Mouse (Mus musculus) large intestine, adult 2 months (tissue): ENCODE data around the gene Ess2. TPM values are rescaled to one million over a fixed set of nuclear protein-coding genes. Genes with fewer than 3 reads are reported as not detected.
A peak's percentile ranks its signal among the peaks of the same experiment; 100 is the strongest.
"Not testable (repeated sequence)": the region's sequence is repeated elsewhere in the genome, so short reads cannot be mapped to it uniquely, and the experiment has no call there.

Experiments used
- DNase-seq: peaks from one replicate; pipeline ENCODE4 v3.0.0-alpha.2; 2012; ENCODE audit warnings: low read depth, low spot score
- WGBS: fragments of 180-500 bp; shearing (Covaris S2); methylation state at CpG from one replicate; pipeline ENCODE4 v1.1.7; 2018; 5-methylcytosine and 5-hydroxymethylcytosine counted together
- polyA plus RNA-seq: library from polyadenylated mRNA; depleted of rRNA; stranded (reverse); fragments of >200 nt; gene quantifications from 2 replicates; pipeline ENCODE4 v1.2.3, GENCODE M21; 2012; rRNA removed

Gene Ess2
- polyA plus RNA-seq: 12.1 and 17.4 TPM in 2 replicates

DNA sequence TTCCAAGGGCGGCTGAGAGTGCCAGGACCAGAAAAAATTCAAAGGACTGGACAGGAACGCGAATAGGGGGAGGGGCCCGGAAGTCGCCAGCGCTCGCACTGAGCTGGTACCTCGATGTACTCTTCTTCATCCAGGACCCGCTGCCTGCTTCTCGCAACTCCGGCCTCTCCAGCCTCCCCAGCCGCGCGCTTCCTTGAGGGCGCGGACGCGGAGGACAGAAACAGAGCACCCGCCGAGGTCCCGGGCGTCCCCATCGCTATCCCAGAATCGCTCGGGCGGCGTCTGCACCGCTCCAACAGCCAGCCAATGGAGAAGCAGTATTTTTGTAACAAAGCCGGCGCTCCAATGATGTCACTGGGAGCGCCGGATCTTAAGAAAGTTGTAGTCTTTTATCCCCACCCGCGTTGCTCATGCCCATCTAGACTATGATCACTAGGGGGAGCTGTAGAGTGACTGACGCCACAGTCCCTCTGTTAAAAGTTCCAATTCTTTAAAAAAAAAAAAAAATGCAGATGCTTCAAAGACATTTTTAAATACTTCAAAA, at the start of gene Ess2:
TSS of gene Ess2 (minus strand) at position 297 of the 544 bp plus-strand sequence.
- WGBS: under 1% methylated on average over 35 of the region's 35 CpGs
- peak; percentile 99 for DNase-seq

DNA sequence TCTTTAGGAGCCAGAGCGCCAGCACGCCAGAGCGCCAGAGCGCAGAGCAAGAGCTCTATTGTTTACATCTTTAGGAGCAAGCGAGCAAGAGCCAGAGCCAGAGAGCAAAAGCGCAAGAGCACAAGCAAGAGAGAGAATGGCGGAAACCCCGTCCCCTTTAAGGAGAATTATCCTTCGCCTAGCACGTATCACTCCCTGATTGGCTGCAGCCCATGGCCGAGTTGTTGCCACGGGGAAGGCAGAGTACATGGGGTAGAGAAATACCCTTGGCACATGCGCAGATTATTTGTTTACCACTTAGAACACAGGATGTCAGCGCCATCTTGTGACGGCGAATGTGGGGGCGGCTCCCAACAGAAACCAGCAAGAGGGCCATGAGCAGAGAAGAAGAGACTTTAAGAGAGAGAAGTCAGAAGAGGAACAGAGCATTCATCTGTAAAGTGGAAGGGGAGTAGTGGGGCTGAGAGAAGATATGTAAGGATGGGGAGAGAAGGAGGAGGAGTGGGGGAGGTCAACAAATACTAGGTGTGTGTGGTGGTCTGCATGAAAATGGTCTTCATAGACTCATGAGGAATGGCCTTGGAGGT, 45.0 kb upstream of the Ess2 start:
- DNase-seq: not testable (repeated sequence)
- WGBS: 96% methylated on average over 17 of the region's 17 CpGs

DNA sequence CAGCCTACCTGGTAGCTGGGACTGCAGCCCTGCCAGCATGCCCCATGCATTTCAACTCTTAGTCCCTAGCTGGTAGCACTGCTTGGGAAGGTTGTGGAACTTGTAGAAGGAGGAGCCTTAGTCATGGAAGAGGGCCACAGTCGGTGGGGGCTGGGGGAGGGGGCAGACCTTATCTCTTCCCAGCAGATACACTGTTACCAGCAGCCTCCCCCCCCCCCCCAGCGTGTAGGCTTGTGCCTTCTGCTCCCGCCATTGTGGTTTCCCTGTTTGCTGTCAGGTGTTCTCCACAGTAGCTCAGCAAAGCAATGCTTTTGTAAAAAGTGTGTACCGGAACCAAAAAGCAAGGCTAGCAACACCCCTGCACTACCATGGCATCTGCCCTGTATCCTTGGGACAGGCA, 40.5 kb upstream of the Ess2 start:
- DNase-seq: no peak
- 87% methylated on average over 4 of the region's 4 CpGs for WGBS

DNA sequence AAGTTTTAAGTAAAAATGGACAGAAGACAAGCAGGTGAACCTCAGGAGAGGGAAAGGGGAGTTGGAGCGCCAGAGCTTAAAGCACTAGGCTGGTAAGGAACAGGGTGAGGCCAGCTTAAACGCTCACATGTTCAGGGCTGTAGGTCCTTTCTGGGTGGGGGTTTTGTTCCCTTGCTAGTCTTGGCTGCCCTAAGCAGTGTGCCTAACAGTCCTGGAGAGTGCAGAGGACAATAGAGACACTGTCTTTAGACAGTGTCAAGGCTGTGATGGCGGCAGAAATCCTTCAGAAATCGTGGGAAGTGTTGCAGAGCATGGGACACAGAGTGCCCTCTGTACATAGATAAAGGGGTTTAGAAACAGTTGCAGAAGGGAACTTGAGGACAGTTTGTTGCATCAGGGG, 38.9 kb upstream of the Ess2 start:
- DNase-seq: no peak
- WGBS: 52% methylated on average over 4 of the region's 4 CpGs

DNA sequence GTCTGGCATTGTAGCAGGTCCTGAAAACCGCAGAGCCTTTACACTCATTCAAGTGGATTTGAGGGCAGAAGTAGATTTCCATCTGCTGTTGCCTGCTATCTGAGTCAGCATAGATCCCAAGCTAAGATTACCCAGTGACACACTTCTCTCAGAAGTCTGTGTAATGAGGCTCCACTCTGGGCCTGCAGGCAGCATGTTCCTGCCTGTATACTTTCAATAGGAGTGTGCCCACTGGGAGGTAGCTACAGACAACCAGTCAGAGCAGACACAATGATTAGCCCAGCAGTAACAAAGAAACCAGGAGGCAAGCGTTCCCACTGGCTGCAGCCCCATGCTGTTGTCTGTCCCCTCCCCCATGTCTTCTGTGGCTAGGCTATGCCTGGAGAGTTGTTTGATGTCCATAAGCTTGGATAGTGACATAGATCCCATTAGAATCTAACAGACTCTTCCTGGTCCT, 38.3 kb upstream of the Ess2 start:
- 66% methylated on average over 2 of the region's 2 CpGs for WGBS
- DNase-seq: no peak

DNA sequence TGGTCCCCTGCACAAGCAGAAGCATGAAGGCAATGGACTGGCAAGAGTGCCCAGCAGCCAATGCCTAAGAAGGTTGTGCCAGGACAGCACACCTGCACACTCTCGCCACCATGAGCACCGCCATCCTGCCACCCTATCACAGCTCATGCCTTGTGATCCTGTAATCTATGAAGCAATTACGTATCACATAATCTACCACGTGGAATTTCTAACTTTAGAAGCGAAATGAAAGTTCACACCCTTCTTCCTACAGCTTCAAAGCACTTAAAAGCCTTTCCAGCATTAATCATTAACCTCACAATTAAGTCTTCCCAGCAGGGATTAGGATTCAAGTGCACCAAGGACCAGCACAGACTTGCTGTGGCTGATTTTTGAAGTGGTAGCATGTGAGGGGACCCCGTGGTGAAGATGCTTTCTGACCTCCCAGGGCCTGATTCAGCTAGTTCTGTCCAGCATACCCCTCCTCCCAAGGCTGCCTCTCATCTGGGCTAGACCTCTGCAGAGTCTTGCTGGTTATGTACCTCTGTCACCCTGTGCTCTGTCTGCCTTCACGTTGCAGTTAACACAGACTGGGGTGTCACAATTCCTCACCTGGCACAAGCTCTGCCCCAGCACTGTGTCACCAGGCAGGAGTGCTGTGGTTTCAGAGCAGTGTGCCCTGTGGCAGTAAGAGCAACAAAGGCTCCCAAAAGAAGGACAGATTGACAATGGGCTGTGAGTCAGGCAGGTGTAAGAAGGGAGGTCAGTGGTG, 34.1 kb upstream of the Ess2 start:
- no peak for DNase-seq
- 23% methylated on average over 7 of the region's 7 CpGs for WGBS

DNA sequence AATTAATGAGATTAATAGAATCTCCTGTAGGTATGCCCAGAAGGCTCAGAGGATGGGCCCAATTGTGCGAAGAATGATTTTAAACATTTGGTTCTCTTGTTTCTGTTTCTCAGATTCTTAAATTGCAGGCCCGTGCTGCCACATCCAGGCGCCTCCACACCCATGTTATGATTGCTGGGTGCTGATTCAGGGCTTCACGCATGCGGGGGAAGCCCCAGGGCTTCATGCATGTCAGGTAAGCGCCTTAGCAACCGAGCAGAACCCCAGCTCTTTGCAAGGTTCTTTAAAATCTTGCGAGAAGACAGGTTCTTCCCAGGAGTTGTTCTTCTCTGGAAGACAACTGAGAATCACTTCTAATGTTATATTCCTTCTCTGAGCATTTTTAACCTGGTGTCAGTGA, 32.3 kb upstream of the Ess2 start:
- WGBS: 75% methylated on average over 8 of the region's 8 CpGs
- no peak for DNase-seq

DNA sequence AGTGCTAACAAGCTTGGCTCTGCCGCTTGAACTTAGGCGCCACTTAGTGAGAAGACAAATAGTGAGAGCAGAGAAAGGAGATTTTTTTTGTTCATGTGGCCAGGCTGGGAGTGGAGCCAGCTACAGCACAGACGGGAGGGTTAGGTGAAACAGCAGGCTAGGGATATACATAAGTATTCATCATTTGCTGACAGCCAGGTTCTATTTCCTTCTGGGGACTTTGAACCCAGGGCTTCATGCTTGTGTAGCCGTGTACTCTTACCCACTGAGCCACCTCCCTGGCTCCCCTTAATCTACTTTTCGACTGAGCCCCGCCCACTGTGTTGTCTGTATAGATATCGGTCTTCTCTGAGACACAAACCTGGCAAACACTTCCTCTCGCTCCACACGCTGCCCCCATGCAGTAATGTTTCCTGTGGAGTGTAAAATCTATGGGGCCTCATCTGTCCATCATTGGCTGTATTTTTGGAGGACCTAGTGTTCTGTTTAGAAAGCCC, 28.2 kb upstream of the Ess2 start:
- 16% methylated on average over 9 of the region's 9 CpGs for WGBS
- DNase-seq: no peak

DNA sequence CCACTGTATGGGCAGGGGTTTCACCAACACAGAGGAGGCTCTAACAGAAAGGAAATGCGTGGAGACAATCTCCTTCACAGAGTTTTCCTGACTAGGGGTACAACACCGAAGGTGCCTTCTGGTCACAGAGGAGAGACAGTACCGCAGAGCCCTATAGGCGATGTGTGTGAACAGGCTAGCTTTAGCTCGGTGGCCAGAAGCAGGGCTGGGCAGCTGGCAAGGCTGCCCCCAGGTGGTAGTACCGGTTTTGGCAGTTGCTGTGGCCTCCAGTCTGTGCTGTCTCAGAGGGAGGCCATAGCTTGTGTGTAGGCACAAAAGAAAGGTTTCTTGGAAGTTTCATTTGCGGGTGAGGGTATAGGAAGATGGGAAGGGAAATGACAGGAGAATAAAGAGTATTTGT, 27.7 kb upstream of the Ess2 start:
- 6% methylated on average over 7 of the region's 7 CpGs for WGBS
- DNase-seq: no peak

DNA sequence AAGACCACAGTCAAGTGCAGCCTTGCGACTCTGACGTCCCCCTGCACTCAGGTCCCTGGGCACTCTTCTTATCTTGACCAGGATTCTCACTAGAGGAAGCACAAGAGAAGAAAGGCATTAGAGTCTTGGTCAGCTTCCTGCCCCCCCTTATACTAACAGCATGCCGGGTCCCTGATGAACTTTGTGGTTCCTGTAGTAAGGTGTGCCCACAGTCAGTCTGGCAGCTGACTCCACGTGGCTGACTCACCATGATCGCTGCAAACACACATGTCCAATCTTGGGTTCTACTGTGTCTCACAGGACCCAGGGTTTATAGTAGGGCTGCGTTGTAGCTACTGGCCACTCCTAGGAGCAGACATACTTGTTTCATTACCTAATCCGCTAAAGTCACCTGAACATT, 27.0 kb upstream of the Ess2 start:
- 36% methylated on average over 7 of the region's 7 CpGs for WGBS

DNA sequence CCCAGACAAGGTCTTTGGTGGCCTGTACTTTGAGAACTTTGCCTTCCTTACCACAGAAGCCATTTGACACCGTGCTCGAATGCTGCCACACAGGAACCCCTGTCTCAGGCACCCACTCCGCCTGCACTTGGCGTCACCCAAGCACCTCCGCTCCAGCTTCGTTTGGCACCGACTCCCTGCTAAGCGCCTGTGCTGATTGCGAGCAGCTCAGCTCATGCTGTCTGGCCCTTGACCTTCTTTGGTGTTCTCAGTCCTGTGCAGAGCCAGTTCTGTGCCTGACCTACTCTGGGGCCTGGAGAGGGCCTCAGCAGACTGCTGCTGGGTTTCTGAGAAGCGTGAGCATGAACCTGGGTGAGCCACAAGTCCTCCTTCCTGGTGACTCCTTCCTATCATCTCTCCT, 25.6 kb upstream of the Ess2 start:
- WGBS: 89% methylated on average over 10 of the region's 10 CpGs
- DNase-seq: no peak

More for the DNA sequence above, 27.0 kb upstream of the Ess2 start:
- DNase-seq: no peak

DNA sequence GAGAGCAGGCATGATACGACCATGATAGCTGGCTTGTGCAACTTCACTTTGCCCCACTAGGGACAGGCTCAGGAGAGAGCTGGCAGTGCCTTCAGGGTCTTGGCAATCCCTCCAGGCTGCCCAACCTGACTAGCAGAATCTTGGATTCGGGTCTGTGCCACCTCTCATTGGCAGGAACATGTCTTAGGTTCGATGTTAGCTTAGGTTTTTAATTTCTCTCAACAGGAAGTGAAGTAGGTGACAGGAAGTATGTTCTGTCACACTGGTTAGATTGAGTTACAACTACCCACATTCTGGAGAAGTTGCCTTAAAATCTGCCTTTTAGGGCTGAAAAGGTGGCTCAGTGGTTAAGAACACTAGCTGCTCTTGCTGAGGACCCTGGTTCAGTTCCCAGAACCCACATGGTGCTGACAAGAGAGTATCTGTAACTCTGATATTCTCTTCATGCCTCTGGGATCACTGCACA, 23.3 kb upstream of the Ess2 start:
- no peak for DNase-seq
- WGBS: 47% methylated on average over 3 of the region's 3 CpGs

DNA sequence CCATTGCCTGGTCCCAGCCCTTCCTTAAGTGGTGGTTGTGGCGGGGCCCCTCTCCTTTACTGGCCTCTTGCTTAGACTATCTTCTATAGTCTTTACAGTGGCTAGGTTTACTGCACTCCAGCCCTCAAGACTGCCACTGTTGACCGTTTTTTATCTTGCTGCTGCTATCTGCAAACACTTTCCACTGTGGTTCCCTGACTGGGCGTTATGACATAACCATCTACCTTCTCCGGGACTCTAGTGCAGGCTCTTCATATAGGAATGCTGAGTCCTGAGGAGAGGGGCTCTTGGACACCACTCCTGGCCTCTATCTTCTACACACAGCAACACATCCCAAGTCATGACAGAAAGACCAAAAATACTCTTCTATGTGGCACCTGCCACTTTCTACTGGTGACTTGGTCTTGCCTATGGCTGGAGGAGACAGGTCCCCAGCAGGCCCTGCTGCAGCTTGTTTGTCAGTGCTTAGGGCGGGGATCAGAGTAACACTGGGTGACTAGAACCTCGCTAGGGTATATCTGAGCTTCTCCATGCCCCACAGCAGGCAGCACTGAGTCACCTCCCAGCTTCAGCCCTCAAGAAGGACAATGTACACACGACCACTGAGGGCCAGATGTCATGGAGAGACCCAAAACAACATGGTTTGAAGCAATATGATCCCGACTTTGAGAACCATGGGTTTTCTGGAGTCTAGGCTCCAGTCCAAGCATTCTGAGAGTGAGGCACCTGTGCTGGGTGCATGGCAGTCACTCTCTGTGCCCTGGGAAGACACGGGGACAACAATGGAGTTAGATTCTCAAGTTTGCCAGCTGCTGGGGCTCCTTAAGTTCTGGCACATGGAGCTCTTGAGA, 22.7 kb upstream of the Ess2 start:
- WGBS: 62% methylated on average over 9 of the region's 9 CpGs
- no peak for DNase-seq

DNA sequence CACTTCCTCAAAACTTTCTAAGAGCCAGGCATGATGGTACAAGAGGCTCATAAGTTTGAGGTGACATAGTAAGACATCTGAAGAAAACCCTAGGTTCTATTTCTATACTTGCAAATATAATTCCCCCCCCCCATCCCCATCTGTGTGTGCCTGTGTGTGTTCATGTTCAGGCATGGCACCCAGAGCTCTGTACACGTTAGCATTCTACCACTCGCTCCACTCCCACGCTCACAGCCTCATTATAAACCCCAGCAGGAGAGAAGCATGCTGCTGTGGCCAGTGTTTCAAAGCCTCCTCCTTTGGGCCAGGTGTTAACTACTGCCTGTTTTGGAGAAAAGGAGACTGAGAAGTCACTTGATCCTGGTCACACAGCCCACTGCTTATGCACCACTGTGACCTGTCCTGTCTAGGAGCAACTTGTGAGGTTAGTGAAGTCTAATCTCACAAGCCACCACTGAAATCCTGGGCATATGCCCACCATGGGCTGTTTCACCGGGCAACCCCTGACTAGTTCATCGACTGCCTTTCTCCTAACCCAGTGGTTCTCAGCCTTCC, 20.8 kb upstream of the Ess2 start:
- no peak for DNase-seq
- WGBS: 75% methylated on average over 5 of the region's 5 CpGs

DNA sequence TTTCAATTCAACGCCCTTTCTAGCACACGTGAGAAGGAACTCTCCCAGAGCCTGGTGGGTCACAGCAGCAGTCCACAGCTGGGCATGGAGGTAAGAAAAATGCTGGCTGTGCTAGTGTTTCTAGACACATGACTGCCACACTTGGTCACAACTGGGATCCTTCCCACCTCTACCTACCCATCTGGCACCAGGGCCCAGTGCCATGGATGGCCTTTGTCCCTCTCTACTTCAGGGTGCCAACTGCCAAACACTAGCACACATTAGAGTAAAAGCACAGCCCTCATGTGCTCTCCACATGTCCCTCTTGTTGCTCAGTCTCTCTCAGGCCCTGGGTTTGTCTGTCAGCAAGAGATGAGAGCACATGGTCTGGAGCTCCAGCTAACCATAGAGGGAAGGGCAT, 18.5 kb upstream of the Ess2 start:
- WGBS: 71% methylated on average over 2 of the region's 2 CpGs
- DNase-seq: no peak

DNA sequence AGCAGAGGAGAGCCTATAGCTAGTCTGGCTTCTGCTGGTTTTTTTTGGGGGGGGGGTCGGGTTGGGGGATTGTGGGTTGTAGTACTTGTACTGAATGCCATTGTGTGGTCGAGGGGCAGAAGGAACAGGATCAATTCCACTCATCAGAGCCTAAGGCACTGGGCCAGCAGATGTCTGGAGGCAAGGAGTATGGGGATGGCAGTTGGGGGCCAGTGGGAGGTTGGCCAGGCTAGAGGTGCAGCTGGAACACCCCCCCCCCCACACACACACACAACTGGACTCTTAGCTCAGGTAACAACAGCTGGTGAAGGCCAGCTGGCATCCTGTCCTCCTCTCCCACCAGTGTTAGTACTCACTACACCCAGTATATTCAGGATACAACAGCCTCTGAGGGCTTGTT, 18.1 kb upstream of the Ess2 start:
- no peak for DNase-seq
- 18% methylated on average over 2 of the region's 2 CpGs for WGBS

DNA sequence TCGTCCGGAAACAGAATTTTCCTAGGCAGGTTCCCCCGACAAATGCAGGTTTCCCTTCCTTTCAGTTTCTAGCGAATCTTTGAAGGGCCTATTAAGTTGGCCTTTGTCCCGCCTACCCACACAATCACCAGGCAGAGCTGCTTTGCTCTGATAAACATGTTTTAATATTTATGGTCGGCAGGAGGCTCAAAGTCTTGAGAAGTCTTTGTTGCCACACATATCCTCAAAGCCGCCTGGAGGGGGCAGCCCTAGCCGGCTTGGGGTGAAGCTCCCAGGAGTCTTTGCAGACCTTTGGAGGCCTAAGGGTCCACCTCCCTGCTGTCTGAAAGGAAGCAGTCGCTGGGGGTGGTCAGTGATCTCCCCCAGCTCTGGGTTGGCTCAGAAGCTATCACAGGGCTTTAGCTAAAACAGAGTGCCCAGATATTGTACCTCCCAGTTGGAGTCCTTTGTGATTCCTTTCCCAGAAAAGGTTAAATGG, 17.5 kb upstream of the Ess2 start:
- 1% methylated on average over 9 of the region's 9 CpGs for WGBS

DNA sequence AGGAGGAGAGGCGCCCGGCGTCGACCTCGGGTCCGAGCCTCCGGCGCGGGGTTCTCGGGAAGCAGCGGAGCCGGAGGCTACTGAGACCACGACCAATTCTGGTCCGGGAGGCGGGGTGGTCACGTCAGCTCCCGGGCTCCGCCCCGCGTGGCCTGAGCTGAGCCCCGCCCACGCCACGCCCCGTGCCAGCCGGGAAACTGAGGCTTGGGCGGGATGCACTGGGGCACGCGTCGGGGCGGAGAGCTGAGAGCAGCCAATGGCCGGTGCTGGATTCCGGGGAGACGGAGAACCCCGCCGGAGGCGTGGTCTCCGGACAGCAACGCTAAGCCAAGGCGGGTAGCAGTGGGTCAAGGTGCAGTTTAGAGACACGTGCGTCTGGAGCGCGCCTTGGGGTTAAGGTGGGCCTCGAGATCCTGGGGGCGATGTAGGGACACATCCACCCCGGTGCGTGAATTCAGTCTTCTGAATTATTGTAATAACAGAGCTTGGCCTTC, 17.0 kb upstream of the Ess2 start, which contains the start of gene Slc25a1:
TSS of gene Slc25a1 (minus strand) at position 133 of the 494 bp plus-strand sequence.
- WGBS: under 1% methylated on average over 46 of the region's 47 CpGs
- no peak for DNase-seq

More for the DNA sequence above, 17.5 kb upstream of the Ess2 start:
- DNase-seq: no peak
